Mouse (Mus musculus) layer of hippocampus, adult 2 months (tissue): ENCODE results near the gene Dlgap5. TPM values are rescaled to one million over a fixed set of nuclear protein-coding genes. Genes with fewer than 3 reads are reported as not detected.

Experiments
- DNase-seq, 2 experiments: peaks; one replicate each; pipeline ENCODE4 v3.0.0; 2022; ENCODE audit warnings: low spot score in 2 of 2
- H3K27ac ChIP-seq: fragments of 200-600 bp; 2 replicates; pipeline ENCODE4 v1.8.1; 2022
- H3K4me3 ChIP-seq: fragments of 200-600 bp; 2 replicates; pipeline ENCODE4 v1.8.1; 2022; ENCODE audit warnings: mild to moderate bottlenecking
- CTCF ChIP-seq: fragments of 200-600 bp; conservative IDR thresholded peaks from 2 replicates; pipeline ENCODE4 v1.8.1; 2022; ENCODE audit warnings: antibody characterized with exemption, mild to moderate bottlenecking, moderate library complexity
- total RNA-seq, 2 experiments: library from RNA; stranded (reverse); gene quantifications; 2 replicates each; pipeline ENCODE4 v1.2.3; 2021

The Dlgap5 gene
- total RNA-seq, 2 experiments from 2014 or later = 0.52 to 1.6 TPM

- no peak for DNase-seq
- no peak overlapping the region for H3K4me3 ChIP-seq
- no peak overlapping the region for H3K27ac ChIP-seq
- TF ChIP-seq CTCF = no peak
Measured at GRCm38 (mm10) chr14:47384653-47385052, 33.6 kb downstream of the Dlgap5 start.

DNA sequence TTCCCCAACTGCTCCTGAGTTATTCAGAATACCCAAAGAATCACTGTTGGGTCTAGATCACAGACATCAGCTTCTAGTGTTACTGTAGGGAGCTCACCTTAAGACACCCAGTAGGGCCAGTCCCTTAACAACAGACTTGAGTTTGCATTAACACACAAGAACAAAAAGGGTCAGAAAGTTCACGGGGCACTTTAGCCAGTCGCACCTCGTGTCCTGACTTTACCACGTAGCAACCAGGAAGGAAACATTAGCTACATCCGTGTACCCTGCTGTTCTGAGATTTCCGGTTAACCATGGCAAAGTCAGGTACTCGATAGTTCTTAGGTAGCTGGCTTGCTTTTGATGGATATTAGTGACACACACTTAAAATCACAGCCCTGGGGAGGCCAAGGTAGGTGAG is 34.3 kb downstream of the Dlgap5 start:
- Histone ChIP-seq H3K27ac (no peak overlapping the region), H3K4me3 (no peak overlapping the region)
- no peak for DNase-seq
- no peak for TF ChIP-seq CTCF

GRCm38 (mm10) chr14:47378336-47378735 is 39.9 kb downstream of the Dlgap5 start:
- no peak overlapping the region for H3K4me3 ChIP-seq
- no peak for DNase-seq
- no peak overlapping the region for H3K27ac ChIP-seq
- TF ChIP-seq CTCF = no peak

- no peak overlapping the region for H3K4me3 ChIP-seq
- H3K27ac ChIP-seq = peak overlapping the region; percentile 33; the same call in 1 of the 2 replicates
- peak in 1 of 2 experiments; percentile 47 for DNase-seq
- TF ChIP-seq CTCF = no peak
Measured at GRCm38 (mm10) chr14:47376526-47376925, 41.7 kb downstream of the Dlgap5 start.

DNA sequence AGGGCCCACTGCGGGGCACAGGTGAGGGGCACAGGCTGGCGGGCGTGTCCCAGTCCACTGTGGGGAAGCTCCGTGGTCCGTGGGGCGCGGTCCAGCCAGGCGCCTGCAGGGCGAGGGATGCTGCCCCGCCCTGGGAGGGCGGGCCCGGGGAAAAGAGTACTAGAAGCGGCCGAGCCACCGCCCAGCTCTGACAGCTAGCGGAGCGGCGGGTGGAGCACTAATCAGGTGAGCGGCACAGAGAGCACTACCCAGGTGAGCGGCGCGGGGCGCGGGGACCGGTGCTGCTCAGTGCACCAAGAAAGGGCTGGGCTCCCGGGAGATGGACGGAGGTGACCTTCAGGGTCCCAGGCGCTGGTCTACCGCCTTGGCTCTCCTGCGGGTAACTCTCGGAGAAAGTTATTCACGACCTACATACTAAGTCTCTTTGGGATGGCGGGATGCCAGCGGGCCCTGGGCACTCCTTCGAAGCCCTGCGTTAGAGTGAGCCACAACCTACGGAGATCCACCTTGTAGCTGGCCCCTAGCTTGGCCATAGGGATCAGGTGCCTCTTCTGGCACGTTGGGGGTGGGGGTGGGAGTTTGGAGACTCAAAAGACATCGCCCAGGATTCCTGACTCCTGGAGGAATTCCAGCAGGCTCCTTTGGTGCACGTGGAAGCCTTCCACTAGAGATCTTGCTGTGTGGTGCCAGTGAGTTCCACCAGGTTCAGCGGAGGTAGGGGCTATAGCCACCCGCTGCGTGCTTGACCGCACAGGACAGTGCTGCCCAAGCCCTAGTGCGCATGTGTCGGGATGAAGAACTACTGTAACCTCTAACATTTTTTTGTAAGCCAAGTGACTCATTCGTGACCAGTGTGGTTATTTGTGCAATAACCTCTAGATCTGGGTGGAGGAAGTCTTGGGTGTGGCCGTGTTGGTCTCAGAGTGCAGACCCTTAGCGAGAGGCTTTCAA is 44.2 kb downstream of the Dlgap5 start:
- Histone ChIP-seq H3K4me3 (peak overlapping the region; percentile 46), H3K27ac (no peak overlapping the region)
- no peak for TF ChIP-seq CTCF
- DNase-seq = no peak

DNA sequence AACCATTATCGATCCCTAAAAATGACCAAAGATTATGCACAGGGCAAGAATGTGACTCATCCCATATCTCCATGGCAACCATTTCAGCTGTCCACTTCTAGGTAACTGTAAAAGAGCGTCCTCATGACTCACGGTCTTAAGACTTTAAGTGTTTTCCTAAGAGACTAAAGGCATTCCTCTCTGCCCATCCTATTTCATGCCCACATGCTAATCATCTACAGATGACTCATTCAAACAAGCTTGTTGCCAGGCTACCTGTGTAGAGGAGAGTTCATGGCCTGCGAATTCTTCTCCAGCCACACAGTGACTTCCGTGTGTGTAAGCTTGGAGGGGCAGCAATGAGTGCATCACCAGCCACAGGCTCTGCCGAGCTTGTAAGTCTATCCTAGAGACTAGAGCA is 46.5 kb downstream of the Dlgap5 start:
- Histone ChIP-seq H3K27ac (no peak overlapping the region), H3K4me3 (no peak overlapping the region)
- no peak for TF ChIP-seq CTCF
- DNase-seq = no peak

DNA sequence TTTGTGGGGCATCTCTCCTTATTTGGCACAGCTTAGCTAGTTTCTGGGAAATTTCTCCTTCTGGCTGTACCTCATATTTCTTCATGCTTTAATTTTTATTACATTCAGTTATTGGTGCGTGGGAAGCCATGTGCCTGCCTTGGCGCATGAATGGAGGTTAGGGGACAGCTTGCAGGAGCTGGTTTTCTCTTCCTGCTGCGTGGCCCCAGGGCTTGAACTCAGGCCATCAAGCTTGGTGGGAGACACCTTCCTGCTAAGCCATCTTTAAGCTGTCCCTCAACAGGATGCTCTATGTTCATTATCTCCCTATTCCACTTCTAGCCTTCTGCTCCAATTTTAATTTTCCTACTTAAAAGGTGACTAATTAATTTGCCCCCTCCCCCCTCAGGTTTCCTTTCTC is 47.4 kb downstream of the Dlgap5 start:
- no peak for DNase-seq
- Histone ChIP-seq H3K27ac (no peak overlapping the region), H3K4me3 (no peak overlapping the region)
- no peak for TF ChIP-seq CTCF

- Histone ChIP-seq H3K4me3 (no peak overlapping the region), H3K27ac (no peak overlapping the region)
- DNase-seq = no peak
- TF ChIP-seq CTCF = no peak
Measured at GRCm38 (mm10) chr14:47369741-47370140, 48.5 kb downstream of the Dlgap5 start.

DNA sequence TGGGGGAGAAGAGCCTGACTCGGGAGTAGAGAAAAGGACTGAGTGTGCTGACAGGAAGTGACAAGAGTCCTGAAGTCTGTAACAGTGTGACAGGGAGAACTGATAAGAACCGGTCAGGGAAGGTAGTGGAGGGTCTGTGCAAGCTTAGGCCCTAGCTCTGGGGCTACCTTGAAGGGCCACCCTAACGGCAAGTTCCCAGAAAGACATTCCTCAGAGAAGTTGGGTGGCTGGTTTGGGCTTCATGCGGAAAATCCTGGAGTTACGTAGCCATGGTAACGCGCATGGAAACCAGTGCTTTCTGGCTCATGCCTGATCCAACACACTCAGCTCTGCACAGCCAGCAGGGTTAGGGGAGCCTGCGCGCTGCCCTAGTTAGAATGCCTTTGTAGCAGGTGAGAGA is 50.7 kb downstream of the Dlgap5 start, which contains the start of gene Lgals3:
Lgals3 (plus strand) TSS at position 291 of the 400 bp plus-strand sequence.
- peak; percentile 57 to 75 for DNase-seq
- TF ChIP-seq CTCF = no peak
- peak within 1 kb of the TSS; percentile 30 for H3K4me3 ChIP-seq
- H3K27ac ChIP-seq = peak within 1 kb of the TSS; percentile 77

- no peak for TF ChIP-seq CTCF
- DNase-seq = peak; percentile 88 to 89
- Histone ChIP-seq H3K27ac (peak overlapping the region; percentile 77), H3K4me3 (peak overlapping the region; percentile 30; the same call in 1 of the 2 replicates)
Measured at GRCm38 (mm10) chr14:47366881-47367321, 51.3 kb downstream of the Dlgap5 start.

- Histone ChIP-seq H3K27ac (no peak overlapping the region), H3K4me3 (no peak overlapping the region)
- TF ChIP-seq CTCF = no peak
- DNase-seq = no peak
Measured at GRCm38 (mm10) chr14:47364742-47365449, 53.3 kb downstream of the Dlgap5 start.

DNA sequence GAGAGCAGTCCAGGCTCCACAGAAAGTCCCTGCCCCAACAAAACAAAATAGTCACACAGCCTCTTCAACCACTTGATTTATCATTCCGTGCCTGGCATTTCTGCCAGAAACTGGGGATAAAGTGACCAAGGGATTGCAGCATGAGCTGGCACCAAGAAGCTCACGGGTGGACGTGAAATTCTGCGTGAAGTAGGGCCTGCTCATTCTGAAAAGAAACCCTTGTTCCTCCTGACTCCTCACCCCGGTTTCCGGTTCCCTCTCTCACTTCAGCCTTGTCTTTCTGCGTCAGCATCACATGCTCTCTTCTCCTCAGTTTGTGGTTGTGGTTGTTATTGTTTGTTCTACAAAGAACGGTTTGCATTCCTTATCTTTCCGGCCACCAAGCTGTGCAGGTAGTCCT is 56.3 kb downstream of the Dlgap5 start:
- Histone ChIP-seq H3K27ac (no peak overlapping the region), H3K4me3 (no peak overlapping the region)
- TF ChIP-seq CTCF = no peak
- DNase-seq = no peak

- no peak overlapping the region for H3K27ac ChIP-seq
- H3K4me3 ChIP-seq = no peak overlapping the region
- no peak for DNase-seq
- TF ChIP-seq CTCF = no peak
Measured at GRCm38 (mm10) chr14:47361418-47361817, 56.8 kb downstream of the Dlgap5 start.
